Mouse (Mus musculus) ES-Bruce4 (cell line): ENCODE data around the gene Tnr.

ENCODE experiments used
- CTCF ChIP-seq: IDR thresholded peaks from one replicate; pipeline ENCODE4 v1.8.1; 2011; ENCODE audit warnings: low read depth, low read length
- EP300 ChIP-seq: IDR thresholded peaks from 2 replicates; pipeline ENCODE4 v1.6.1; 2011; ENCODE audit warnings: low read depth, low read length; ENCODE audit not compliant: insufficient read depth
- POLR2A ChIP-seq: IDR thresholded peaks from one replicate; pipeline ENCODE4 v1.8.1; 2011; ENCODE audit warnings: low read length; ENCODE audit not compliant: insufficient read depth

GRCm38 (mm10) chr1:159801753-159802152 is 278.2 kb downstream of the Tnr start:
- TF ChIP-seq CTCF (no peak), EP300 (no peak), POLR2A (no peak)
